Mouse (Mus musculus): ENCODE measurements around the gene Rasgef1a. TPM values are rescaled to one million over a fixed set of nuclear protein-coding genes. Genes with fewer than 3 reads are reported as not detected.

Gene Rasgef1a
- polyA plus RNA-seq, 1 experiment: 0.76 TPM

- Histone ChIP-seq H3K36me3 (ENCODE audit: control insufficient read depth, insufficient read depth, low read length) (peaks cover 23% of the 10 kb centered on the region), H3K4me3 (ENCODE audit: extremely low read depth, insufficient read depth, insufficient read length) (no peak overlapping the region), H3K27ac (ENCODE audit: insufficient read depth, low read length) (no peak overlapping the region), H3K27me3 (ENCODE audit: control insufficient read depth, insufficient read depth, low read length) (no peaks in the 10 kb centered on the region), H3K4me1 (ENCODE audit: control insufficient read depth, insufficient read depth, insufficient read length) (peaks cover 2% of the 10 kb centered on the region; the same call in 1 of the 2 replicates)
- TF ChIP-seq CTCF (IDR thresholded peaks at IDR 0.05; ENCODE audit: extremely low read depth, insufficient read depth, insufficient read length, insufficient replicate concordance) (no peak), POLR2A (IDR thresholded peaks at IDR 0.05; ENCODE audit: low read depth, low read length) (no peak)
- WGBS: 85% methylated on average over 1 of the region's 1 CpGs
- no peak for DNase-seq (ENCODE audit: low read depth in 1 of 2, low spot score in 2 of 2)
These were observed 111.5 kb downstream of the Rasgef1a start for GRCm38 (mm10) chr6:118122767-118123166.

GRCm38 (mm10) chr6:118126577-118126976 lies 115.3 kb downstream of the Rasgef1a start:
- TF ChIP-seq CTCF (IDR thresholded peaks at IDR 0.05; ENCODE audit: extremely low read depth, insufficient read depth, insufficient read length, insufficient replicate concordance): no peak
- TF ChIP-seq POLR2A (IDR thresholded peaks at IDR 0.05; ENCODE audit: low read depth, low read length): no peak
- Histone ChIP-seq H3K27ac (ENCODE audit: insufficient read depth, low read length) (no peak overlapping the region), H3K4me3 (ENCODE audit: extremely low read depth, insufficient read depth, insufficient read length) (no peak overlapping the region), H3K4me1 (ENCODE audit: control insufficient read depth, insufficient read depth, insufficient read length) (peaks cover 2% of the 10 kb centered on the region; the same call in 1 of the 2 replicates), H3K27me3 (ENCODE audit: control insufficient read depth, insufficient read depth, low read length) (no peaks in the 10 kb centered on the region), H3K36me3 (ENCODE audit: control insufficient read depth, insufficient read depth, low read length) (peaks cover 16% of the 10 kb centered on the region)
- no peak for DNase-seq (ENCODE audit: low read depth in 1 of 2, low spot score in 2 of 2)

GRCm38 (mm10) chr6:118127198-118127597 lies 116.0 kb downstream of the Rasgef1a start:
- Histone ChIP-seq H3K4me1 (ENCODE audit: control insufficient read depth, insufficient read depth, insufficient read length) (peaks cover 2% of the 10 kb centered on the region; the same call in 1 of the 2 replicates), H3K27me3 (ENCODE audit: control insufficient read depth, insufficient read depth, low read length) (no peaks in the 10 kb centered on the region), H3K27ac (ENCODE audit: insufficient read depth, low read length) (no peak overlapping the region), H3K36me3 (ENCODE audit: control insufficient read depth, insufficient read depth, low read length) (peaks cover 13% of the 10 kb centered on the region), H3K4me3 (ENCODE audit: extremely low read depth, insufficient read depth, insufficient read length) (no peak overlapping the region)
- no peak for TF ChIP-seq CTCF (IDR thresholded peaks at IDR 0.05; ENCODE audit: extremely low read depth, insufficient read depth, insufficient read length, insufficient replicate concordance)
- 50% methylated on average over 7 of the region's 7 CpGs for WGBS
- no peak for DNase-seq (ENCODE audit: low read depth in 1 of 2, low spot score in 2 of 2)

- Histone ChIP-seq H3K4me1 (ENCODE audit: control insufficient read depth, insufficient read depth, insufficient read length) (peaks cover 2% of the 10 kb centered on the region; the same call in 1 of the 2 replicates), H3K27ac (ENCODE audit: insufficient read depth, low read length) (no peak overlapping the region), H3K4me3 (ENCODE audit: extremely low read depth, insufficient read depth, insufficient read length) (no peak overlapping the region), H3K27me3 (ENCODE audit: control insufficient read depth, insufficient read depth, low read length) (no peaks in the 10 kb centered on the region), H3K36me3 (ENCODE audit: control insufficient read depth, insufficient read depth, low read length) (peaks cover 9% of the 10 kb centered on the region)
- no peak for DNase-seq (ENCODE audit: low read depth in 1 of 2, low spot score in 2 of 2)
- no peak for TF ChIP-seq CTCF (IDR thresholded peaks at IDR 0.05; ENCODE audit: extremely low read depth, insufficient read depth, insufficient read length, insufficient replicate concordance)
- TF ChIP-seq POLR2A (IDR thresholded peaks at IDR 0.05; ENCODE audit: low read depth, low read length): no peak
- 45% methylated on average over 6 of the region's 6 CpGs for WGBS
These were observed 116.7 kb downstream of the Rasgef1a start for GRCm38 (mm10) chr6:118127827-118128487.

GRCm38 (mm10) chr6:118130022-118130421 lies 118.8 kb downstream of the Rasgef1a start:
- 64% methylated on average over 2 of the region's 2 CpGs for WGBS
- TF ChIP-seq POLR2A (IDR thresholded peaks at IDR 0.05; ENCODE audit: low read depth, low read length) (no peak), CTCF (IDR thresholded peaks at IDR 0.05; ENCODE audit: extremely low read depth, insufficient read depth, insufficient read length, insufficient replicate concordance) (no peak)
- no peaks in the 10 kb centered on the region for H3K27me3 ChIP-seq (ENCODE audit: control insufficient read depth, insufficient read depth, low read length)

GRCm38 (mm10) chr6:118134461-118134860 lies 123.2 kb downstream of the Rasgef1a start:
- no peak for TF ChIP-seq POLR2A (IDR thresholded peaks at IDR 0.05; ENCODE audit: low read depth, low read length)
- TF ChIP-seq CTCF (IDR thresholded peaks at IDR 0.05; ENCODE audit: extremely low read depth, insufficient read depth, insufficient read length, insufficient replicate concordance): no peak

More at GRCm38 (mm10) chr6:118130022-118130421, 118.8 kb downstream of the Rasgef1a start:
- Histone ChIP-seq H3K4me1 (ENCODE audit: control insufficient read depth, insufficient read depth, insufficient read length) (peaks cover 4% of the 10 kb centered on the region; the same call in 1 of the 2 replicates), H3K4me3 (ENCODE audit: extremely low read depth, insufficient read depth, insufficient read length) (no peak overlapping the region), H3K27ac (ENCODE audit: insufficient read depth, low read length) (no peak overlapping the region), H3K36me3 (ENCODE audit: control insufficient read depth, insufficient read depth, low read length) (peaks cover 2% of the 10 kb centered on the region; the same call in 1 of the 2 replicates)
- no peak for DNase-seq (ENCODE audit: low read depth in 1 of 2, low spot score in 2 of 2)

GRCm38 (mm10) chr6:118137148-118137547 lies 125.9 kb downstream of the Rasgef1a start:
- Histone ChIP-seq H3K27me3 (ENCODE audit: control insufficient read depth, insufficient read depth, low read length) (no peaks in the 10 kb centered on the region), H3K4me1 (ENCODE audit: control insufficient read depth, insufficient read depth, insufficient read length) (peaks cover 2% of the 10 kb centered on the region; the same call in 1 of the 2 replicates), H3K36me3 (ENCODE audit: control insufficient read depth, insufficient read depth, low read length) (no peaks in the 10 kb centered on the region), H3K4me3 (ENCODE audit: extremely low read depth, insufficient read depth, insufficient read length) (no peak overlapping the region), H3K27ac (ENCODE audit: insufficient read depth, low read length) (no peak overlapping the region)
- no peak for DNase-seq (ENCODE audit: low read depth in 1 of 2, low spot score in 2 of 2)
- 38% methylated on average over 2 of the region's 2 CpGs for WGBS
- no peak for TF ChIP-seq POLR2A (IDR thresholded peaks at IDR 0.05; ENCODE audit: low read depth, low read length)
- no peak for TF ChIP-seq CTCF (IDR thresholded peaks at IDR 0.05; ENCODE audit: extremely low read depth, insufficient read depth, insufficient read length, insufficient replicate concordance)

More at GRCm38 (mm10) chr6:118134461-118134860, 123.2 kb downstream of the Rasgef1a start:
- H3K4me1 ChIP-seq (ENCODE audit: control insufficient read depth, insufficient read depth, insufficient read length): peaks cover 2% of the 10 kb centered on the region; the same call in 1 of the 2 replicates
- DNase-seq (ENCODE audit: low read depth in 1 of 2, low spot score in 2 of 2): no peak
- H3K27me3 ChIP-seq (ENCODE audit: control insufficient read depth, insufficient read depth, low read length): no peaks in the 10 kb centered on the region
- WGBS: 65% methylated on average over 1 of the region's 1 CpGs
- H3K36me3 ChIP-seq (ENCODE audit: control insufficient read depth, insufficient read depth, low read length): no peaks in the 10 kb centered on the region
- H3K27ac ChIP-seq (ENCODE audit: insufficient read depth, low read length): no peak overlapping the region; the same call in 1 of the 2 replicates
- no peak overlapping the region for H3K4me3 ChIP-seq (ENCODE audit: extremely low read depth, insufficient read depth, insufficient read length)

Data from spleen, adult 2 months (tissue).